Mouse (Mus musculus) heart, embryonic 12.5 days (tissue): ENCODE measurements around the gene Sap30. TPM values are rescaled to one million over a fixed set of nuclear protein-coding genes. Genes with fewer than 3 reads are reported as not detected.
A peak's percentile ranks its signal among the peaks of the same experiment; 100 is the strongest.
"Not testable (repeated sequence)": the region's sequence is repeated elsewhere in the genome, so short reads cannot be mapped to it uniquely, and the experiment has no call there.

Experiments used
- ATAC-seq: fragments of 200-750 bp; cut with Nextera tagmentation; 2 replicates; pipeline ENCODE4 v1.8.0; 2017; ENCODE audit warnings: moderate TSS enrichment, moderate library complexity; ENCODE audit not compliant: insufficient number of reproducible peaks, low FRiP score
- H3K27ac ChIP-seq: fragments of 300-500 bp; sonication (generic); 2 replicates; pipeline ENCODE4 v1.5.1; 2016; ENCODE audit warnings: mild to moderate bottlenecking, moderate library complexity; ENCODE audit not compliant: poor library complexity, severe bottlenecking
- H3K27me3 ChIP-seq: fragments of 300-500 bp; sonication (generic); replicated peaks from 2 replicates; pipeline ENCODE4 v1.6.1; 2016; ENCODE audit warnings: mild to moderate bottlenecking, moderate library complexity
- H3K36me3 ChIP-seq: fragments of 300-500 bp; sonication (generic); 2 replicates; pipeline ENCODE4 v1.6.1; 2016; ENCODE audit warnings: mild to moderate bottlenecking, moderate library complexity
- H3K4me1 ChIP-seq: fragments of 300-500 bp; sonication (generic); replicated peaks from 2 replicates; pipeline ENCODE4 v1.6.1; 2016; ENCODE audit warnings: mild to moderate bottlenecking
- H3K4me2 ChIP-seq: fragments of 300-500 bp; sonication (generic); 2 replicates; pipeline ENCODE4 v1.6.1; 2016; ENCODE audit warnings: mild to moderate bottlenecking, moderate library complexity
- H3K4me3 ChIP-seq: fragments of 300-500 bp; sonication (generic); 2 replicates; pipeline ENCODE4 v1.5.1; 2016; ENCODE audit warnings: mild to moderate bottlenecking
- H3K9ac ChIP-seq: fragments of 300-500 bp; sonication (generic); 2 replicates; pipeline ENCODE4 v1.6.1; 2016; ENCODE audit warnings: mild to moderate bottlenecking, moderate library complexity
- H3K9me3 ChIP-seq: fragments of 300-500 bp; sonication (generic); replicated peaks from 2 replicates; pipeline ENCODE4 v1.6.1; 2016; ENCODE audit warnings: mild to moderate bottlenecking, moderate library complexity
- WGBS: fragments of 180-500 bp; shearing (Covaris S2); methylation state at CpG from one replicate; pipeline ENCODE4 v1.1.7; 2016; 5-methylcytosine and 5-hydroxymethylcytosine counted together
- polyA plus RNA-seq: library from polyadenylated mRNA; unstranded; fragments of >200 nt; fragmentation: Nextera tagmentation; extraction: Ambion mirVana; gene quantifications from 2 replicates; pipeline ENCODE4 v1.2.1, GENCODE M21; 2016

Gene Sap30
- polyA plus RNA-seq, result 61.0 and 66.5 TPM in 2 replicates

GRCm38 (mm10) chr8:57487441-57488155 lies at the start of gene Sap30:
Sap30 (minus strand) TSS chr8:57487860.
- WGBS, result under 1% methylated on average over 66 of the region's 66 CpGs
- peak within 1 kb of the TSS; percentile 97 for H3K27ac ChIP-seq
- H3K4me2 ChIP-seq, result peak within 1 kb of the TSS; percentile 69
- H3K36me3 ChIP-seq, result peaks cover 9% of the 10 kb centered on the region
- H3K9ac ChIP-seq, result peak within 1 kb of the TSS; percentile 95
- no peaks in the 10 kb centered on the region for H3K9me3 ChIP-seq
- H3K27me3 ChIP-seq, result no peaks in the 10 kb centered on the region
- ATAC-seq, result peak; percentile 97
- H3K4me3 ChIP-seq, result peak within 1 kb of the TSS; percentile 87
- H3K4me1 ChIP-seq, result peaks cover 5% of the 10 kb centered on the region

- Histone ChIP-seq H3K4me2 (no peak overlapping the region), H3K27me3 (no peaks in the 10 kb centered on the region), H3K36me3 (peaks cover 16% of the 10 kb centered on the region), H3K9me3 (no peaks in the 10 kb centered on the region), H3K4me1 (0 out of 2 replicates have a peak, but pooled peaks cover 3% of the 10 kb centered on the region), H3K27ac (no peak overlapping the region), H3K9ac (no peak overlapping the region), H3K4me3 (no peak overlapping the region)
- WGBS, result 82% methylated on average over 6 of the region's 6 CpGs
- ATAC-seq, result no peak
Measured at GRCm38 (mm10) chr8:57536167-57536566, 48.5 kb upstream of the Sap30 start.

DNA sequence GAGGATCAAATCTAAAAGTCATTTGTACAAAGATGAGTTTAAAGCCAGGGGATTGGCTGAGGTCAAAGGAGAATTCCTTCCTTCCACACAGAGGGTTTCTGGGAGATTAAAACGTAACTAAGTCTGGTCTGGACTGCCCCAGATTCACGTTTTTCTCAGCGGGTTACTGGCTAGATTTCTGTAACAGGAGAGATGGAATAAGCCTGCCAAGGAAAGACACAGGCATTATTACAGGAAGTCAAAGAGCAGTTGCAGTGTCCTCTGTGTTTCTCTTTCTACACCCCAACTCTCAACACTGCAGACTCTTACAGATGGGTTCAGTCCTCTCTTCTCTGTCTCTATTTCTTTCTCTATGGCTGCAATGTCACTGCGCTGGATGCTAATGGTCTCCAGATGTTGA lies 46.8 kb upstream of the Sap30 start:
- WGBS, result 83% methylated on average over 4 of the region's 4 CpGs

GRCm38 (mm10) chr8:57533106-57533505 lies 45.4 kb upstream of the Sap30 start:
- 85% methylated on average over 4 of the region's 4 CpGs for WGBS
- H3K4me2 ChIP-seq, result no peak overlapping the region
- H3K9me3 ChIP-seq, result no peaks in the 10 kb centered on the region
- peaks cover 4% of the 10 kb centered on the region; the same call in 1 of the 2 replicates for H3K4me1 ChIP-seq
- no peak for ATAC-seq
- H3K36me3 ChIP-seq, result peaks cover 16% of the 10 kb centered on the region
- H3K27ac ChIP-seq, result no peak overlapping the region
- H3K27me3 ChIP-seq, result no peaks in the 10 kb centered on the region
- H3K9ac ChIP-seq, result no peak overlapping the region
- H3K4me3 ChIP-seq, result no peak overlapping the region

More for the DNA sequence above, 46.8 kb upstream of the Sap30 start:
- Histone ChIP-seq H3K27me3 (no peaks in the 10 kb centered on the region), H3K4me3 (no peak overlapping the region), H3K9ac (no peak overlapping the region), H3K27ac (no peak overlapping the region), H3K36me3 (peaks cover 16% of the 10 kb centered on the region), H3K9me3 (no peaks in the 10 kb centered on the region), H3K4me2 (no peak overlapping the region), H3K4me1 (peaks cover 4% of the 10 kb centered on the region; the same call in 1 of the 2 replicates)
- no peak for ATAC-seq

DNA sequence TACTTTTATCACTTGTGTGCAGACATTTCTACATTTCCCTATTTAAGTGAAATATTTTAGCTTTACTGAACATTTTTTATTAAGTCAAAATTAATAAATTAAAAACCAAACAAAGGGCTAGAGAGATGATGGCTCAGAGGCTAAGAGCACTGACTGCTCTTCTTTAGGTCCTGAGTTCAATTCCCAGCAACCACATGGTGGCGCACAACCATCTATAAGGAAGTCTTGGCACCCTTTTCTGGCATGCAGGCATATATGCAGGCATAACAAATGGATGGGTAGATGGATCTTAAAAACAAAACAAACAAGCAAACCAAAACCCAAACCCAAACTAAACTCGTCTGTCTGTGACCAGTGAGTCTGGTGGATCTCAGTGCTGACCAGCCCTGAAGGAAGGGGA lies 44.6 kb upstream of the Sap30 start:
- no peaks in the 10 kb centered on the region for H3K9me3 ChIP-seq
- H3K4me3 ChIP-seq, result no peak overlapping the region
- H3K36me3 ChIP-seq, result peaks cover 16% of the 10 kb centered on the region
- H3K27ac ChIP-seq, result no peak overlapping the region
- ATAC-seq, result no peak
- 56% methylated on average over 2 of the region's 2 CpGs for WGBS
- H3K9ac ChIP-seq, result no peak overlapping the region
- H3K4me1 ChIP-seq, result peaks cover 4% of the 10 kb centered on the region; the same call in 1 of the 2 replicates
- H3K4me2 ChIP-seq, result no peak overlapping the region
- H3K27me3 ChIP-seq, result no peaks in the 10 kb centered on the region

- H3K27ac ChIP-seq, result 0 out of 2 replicates have a peak overlapping the region, but pooled peaks have one; percentile 25
- peaks cover 4% of the 10 kb centered on the region; the same call in 1 of the 2 replicates for H3K4me1 ChIP-seq
- no peaks in the 10 kb centered on the region for H3K27me3 ChIP-seq
- H3K4me3 ChIP-seq, result peak overlapping the region; percentile 15; the same call in 1 of the 2 replicates
- no peak for ATAC-seq
- H3K9ac ChIP-seq, result no peak overlapping the region
- peaks cover 13% of the 10 kb centered on the region; the same call in 1 of the 2 replicates for H3K36me3 ChIP-seq
- H3K9me3 ChIP-seq, result no peaks in the 10 kb centered on the region
- 26% methylated on average over 15 of the region's 15 CpGs for WGBS
- H3K4me2 ChIP-seq, result peak overlapping the region; percentile 52
Measured at GRCm38 (mm10) chr8:57530666-57531349, 43.1 kb upstream of the Sap30 start.

GRCm38 (mm10) chr8:57530238-57530637 lies 42.6 kb upstream of the Sap30 start:
- peak overlapping the region; percentile 15; the same call in 1 of the 2 replicates for H3K4me3 ChIP-seq

GRCm38 (mm10) chr8:57528036-57528435 lies 40.4 kb upstream of the Sap30 start:
- no peak for ATAC-seq
- H3K4me2 ChIP-seq, result no peak overlapping the region
- H3K27ac ChIP-seq, result no peak overlapping the region
- peaks cover 4% of the 10 kb centered on the region; the same call in 1 of the 2 replicates for H3K4me1 ChIP-seq
- no peaks in the 10 kb centered on the region for H3K9me3 ChIP-seq
- no peak overlapping the region for H3K9ac ChIP-seq
- H3K36me3 ChIP-seq, result peaks cover 4% of the 10 kb centered on the region; the same call in 1 of the 2 replicates
- H3K4me3 ChIP-seq, result no peak overlapping the region
- no peaks in the 10 kb centered on the region for H3K27me3 ChIP-seq
- 88% methylated on average over 1 of the region's 1 CpGs for WGBS

More at GRCm38 (mm10) chr8:57530238-57530637, 42.6 kb upstream of the Sap30 start:
- WGBS, result 83% methylated on average over 13 of the region's 13 CpGs
- H3K36me3 ChIP-seq, result peaks cover 9% of the 10 kb centered on the region; the same call in 1 of the 2 replicates
- no peak for ATAC-seq
- H3K4me2 ChIP-seq, result peak overlapping the region; percentile 52
- no peak overlapping the region for H3K9ac ChIP-seq
- H3K9me3 ChIP-seq, result no peaks in the 10 kb centered on the region
- H3K27ac ChIP-seq, result 0 out of 2 replicates have a peak overlapping the region, but pooled peaks have one; percentile 25
- H3K27me3 ChIP-seq, result no peaks in the 10 kb centered on the region
- peaks cover 4% of the 10 kb centered on the region; the same call in 1 of the 2 replicates for H3K4me1 ChIP-seq

GRCm38 (mm10) chr8:57520186-57520786 lies 32.6 kb upstream of the Sap30 start:
- Histone ChIP-seq H3K4me2 (no peak overlapping the region), H3K4me1 (0 out of 2 replicates have a peak, but pooled peaks cover 5% of the 10 kb centered on the region), H3K27ac (no peak overlapping the region), H3K9me3 (no peaks in the 10 kb centered on the region), H3K9ac (no peak overlapping the region), H3K27me3 (no peaks in the 10 kb centered on the region), H3K36me3 (peaks cover 28% of the 10 kb centered on the region), H3K4me3 (no peak overlapping the region)
- 58% methylated on average over 12 of the region's 12 CpGs for WGBS
- no peak for ATAC-seq

- Histone ChIP-seq H3K4me3 (no peak overlapping the region), H3K9me3 (no peaks in the 10 kb centered on the region), H3K9ac (no peak overlapping the region), H3K27me3 (no peaks in the 10 kb centered on the region), H3K27ac (no peak overlapping the region), H3K4me2 (no peak overlapping the region), H3K36me3 (peaks cover 41% of the 10 kb centered on the region), H3K4me1 (peaks cover 8% of the 10 kb centered on the region; the same call in 1 of the 2 replicates)
- 87% methylated on average over 3 of the region's 3 CpGs for WGBS
- ATAC-seq, result no peak
Measured at GRCm38 (mm10) chr8:57517723-57518122, 30.1 kb upstream of the Sap30 start.

DNA sequence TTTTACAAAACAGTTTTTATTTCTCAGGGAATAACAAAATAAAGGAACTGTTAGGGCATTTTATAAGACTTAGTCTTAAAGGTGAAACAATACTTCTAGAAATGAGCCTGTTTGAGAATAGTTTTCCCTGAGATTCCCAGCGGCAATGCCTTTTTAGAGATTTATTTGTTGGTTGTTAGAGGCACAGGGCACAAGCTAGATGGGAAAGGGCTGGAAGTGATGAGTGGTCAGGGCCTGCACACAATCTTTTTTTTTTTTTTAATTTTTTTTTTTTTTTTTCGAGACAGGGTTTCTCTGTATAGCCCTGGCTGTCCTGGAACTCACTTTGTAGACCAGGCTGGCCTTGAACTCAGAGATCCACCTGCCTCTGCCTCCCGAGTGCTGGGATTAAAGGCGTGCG lies 29.0 kb upstream of the Sap30 start:
- not testable (repeated sequence) for H3K4me2 ChIP-seq, ATAC-seq
- peaks cover 37% of the 10 kb centered on the region for H3K36me3 ChIP-seq

More for the DNA sequence above, 29.0 kb upstream of the Sap30 start:
- WGBS, result 92% methylated on average over 4 of the region's 5 CpGs
- not testable (repeated sequence) for H3K27ac ChIP-seq, H3K27me3 ChIP-seq, H3K9me3 ChIP-seq, H3K4me1 ChIP-seq, H3K9ac ChIP-seq, H3K4me3 ChIP-seq
